Mouse (Mus musculus) gastrocnemius, postnatal 25 days (tissue): ENCODE measurements at regions not wholly inside any gene's neighbourhood (a gene's known extent, or its start where the extent isn't known, plus 50 kb on each side); places are given as distances from the start of the nearest gene placed in this dataset.

Experiments
- DNase-seq: peaks from one replicate; pipeline ENCODE4 v3.0.0; 2022

- DNase-seq, result no peak
Observed at GRCm38 (mm10) chr1:155041592-155041991, 57.8 kb downstream of the Ier5 start.

GRCm38 (mm10) chr1:155040939-155041371 is 58.5 kb downstream of the Ier5 start:
- DNase-seq, result no peak

- DNase-seq, result no peak
Observed at GRCm38 (mm10) chr1:155040086-155040726, 59.2 kb downstream of the Ier5 start.

- no peak for DNase-seq
Observed at GRCm38 (mm10) chr1:155038631-155039625, 60.5 kb downstream of the Ier5 start.

GRCm38 (mm10) chr1:155037479-155037878 is 62.0 kb downstream of the Ier5 start:
- DNase-seq, result no peak

- no peak for DNase-seq
Observed at GRCm38 (mm10) chr1:155030908-155031307, 68.5 kb downstream of the Ier5 start.

GRCm38 (mm10) chr1:155029195-155029879 is 70.1 kb downstream of the Ier5 start:
- DNase-seq, result no peak

- DNase-seq, result no peak
Observed at GRCm38 (mm10) chr1:155028735-155029134, 70.7 kb downstream of the Ier5 start.

GRCm38 (mm10) chr1:155028147-155028546 is 71.3 kb downstream of the Ier5 start:
- no peak for DNase-seq

- no peak for DNase-seq
Observed at GRCm38 (mm10) chr1:155027583-155027982, 71.9 kb downstream of the Ier5 start.

- peak; percentile 15 for DNase-seq
Observed at GRCm38 (mm10) chr1:155025862-155026478, 73.5 kb downstream of the Ier5 start.

- no peak for DNase-seq
Observed at GRCm38 (mm10) chr1:155023324-155023723, 76.1 kb downstream of the Ier5 start.

GRCm38 (mm10) chr1:155015669-155016068 is 83.8 kb downstream of the Ier5 start:
- no peak for DNase-seq

- DNase-seq, result no peak
Observed at GRCm38 (mm10) chr1:155014944-155015343, 84.5 kb downstream of the Ier5 start.

GRCm38 (mm10) chr1:155013784-155014183 is 85.7 kb downstream of the Ier5 start:
- no peak for DNase-seq

GRCm38 (mm10) chr1:155013361-155013760 is 86.1 kb downstream of the Ier5 start:
- no peak for DNase-seq

- DNase-seq, result peak; percentile 65
Observed at GRCm38 (mm10) chr1:155006539-155007486, 92.6 kb downstream of the Ier5 start.

- DNase-seq, result no peak
Observed at GRCm38 (mm10) chr1:155006099-155006498, 93.3 kb downstream of the Ier5 start.

GRCm38 (mm10) chr1:155000301-155000700 is 99.1 kb downstream of the Ier5 start:
- no peak for DNase-seq

GRCm38 (mm10) chr1:154999501-155000131 is 99.8 kb downstream of the Ier5 start:
- DNase-seq, result no peak
